ENCODE assay signal across 24 mouse cellular contexts in the genomic region with DNA sequence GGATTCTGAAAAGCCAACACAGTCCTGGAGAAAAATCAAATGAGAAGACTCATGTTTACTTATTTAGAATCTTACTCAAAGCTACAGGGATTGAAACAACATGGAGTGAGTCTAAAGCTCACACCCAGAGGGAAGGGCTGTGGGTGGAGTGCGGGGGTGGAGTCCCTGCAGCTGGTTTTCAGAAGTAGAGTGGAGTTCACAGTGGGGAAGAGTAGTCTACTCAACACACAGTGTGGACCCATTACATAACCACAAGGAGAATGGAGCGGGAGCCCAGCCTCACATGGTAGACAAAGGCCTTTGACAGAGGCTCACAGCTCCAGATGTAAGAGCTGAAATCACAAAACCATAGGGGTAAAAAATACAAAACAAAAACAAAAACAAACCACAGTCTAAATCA.
A peak's percentile ranks its signal among the peaks of the same experiment; 100 is the strongest.
DNase-seq lines count a peak whose midpoint lies in the region; ATAC-seq and TF ChIP-seq lines count a peak whose summit lies in the region.
"Had no signal": no experiment of that assay in that cellular context is flagged by ENCODE, and none has a peak within 500 bp of the region (broad histone marks: within the 10 kb centered on the region; RNA-seq: fewer than 3 reads in every experiment).

No protein-coding gene starts in this region.

- no peaks in the 10 kb centered on the region for H3K27me3 ChIP-seq in liver, adult 2 months (ENCODE audit: control insufficient read depth, insufficient read depth, low read length)
- no peaks in the 10 kb centered on the region for H3K27me3 ChIP-seq in liver, embryonic 11.5 days (replicated peaks; ENCODE audit: control insufficient read depth, insufficient read depth, low read length)
- H3K27me3 ChIP-seq: CH12.LX; embryonic facial prominence, embryonic 12.5 days; forebrain, embryonic 13.5 days; forebrain, embryonic 15.5 days; Patski had no signal

- ATAC-seq in liver, embryonic 11.5 days (replicated peaks; ENCODE audit: low FRiP score), result no peak
- ATAC-seq in frontal cortex, adult (ENCODE audit: low TSS enrichment), result no peak
- ATAC-seq: CD4-positive, CD25-positive, alpha-beta regulatory T cell, adult 4 months; forebrain, embryonic 13.5 days; forebrain, embryonic 15.5 days; Patski had no signal

- 87% methylated on average over 2 of the region's 2 CpGs for WGBS in liver, adult 2 months
- WGBS in liver, embryonic 11.5 days, result 83% methylated on average over 2 of the region's 2 CpGs

- DNase-seq in gastrocnemius, adult 18-20 months (ENCODE audit: low spot score), result peak; percentile 3
- no peak for DNase-seq in gastrocnemius, postnatal 4 days (ENCODE audit: low spot score in 2 of 2)
- DNase-seq in liver, adult 2 months (ENCODE audit: extremely low read depth, low read depth, low spot score), result peak; percentile 33
- no peak for DNase-seq in liver, embryonic 11.5 days (ENCODE audit: low spot score)
- DNase-seq in skeletal muscle tissue, adult 2 months (ENCODE audit: low read depth, low spot score), result peak; percentile 12
- DNase-seq in heart, postnatal 25 days (ENCODE audit: low spot score), result no peak
- DNase-seq: adrenal gland, adult 8-10 months; adrenal gland, postnatal 14 days; adrenal gland, postnatal 36 days; B cell, adult 2 months; cerebellum, adult 11-12 months; cerebellum, adult 2 months; cerebellum, adult 9-10 months; cerebellum, postnatal 10 days; cerebellum, postnatal 25 days had no signal

- no peaks in the 10 kb centered on the region for H3K9me3 ChIP-seq in liver, embryonic 11.5 days (ENCODE audit: control insufficient read depth, low read length)
- H3K9me3 ChIP-seq: embryonic facial prominence, embryonic 10.5 days; embryonic facial prominence, embryonic 12.5 days; forebrain, embryonic 13.5 days; forebrain, embryonic 15.5 days; G1E had no signal

- no peak overlapping the region for H3K9ac ChIP-seq in liver, adult 2 months (ENCODE audit: low read depth, low read length)
- no peak overlapping the region for H3K9ac ChIP-seq in liver, embryonic 11.5 days (ENCODE audit: low read depth, low read length)
- H3K9ac ChIP-seq: embryonic facial prominence, embryonic 12.5 days; forebrain, embryonic 13.5 days; forebrain, embryonic 15.5 days had no signal

- intact Hi-C loops in heart, postnatal 25 days (cut with DNase I), result no loop called here

- peaks cover 4% of the 10 kb centered on the region for H3K4me1 ChIP-seq in liver, adult 2 months (ENCODE audit: control insufficient read depth, insufficient read depth, low read length)
- H3K4me1 ChIP-seq in liver, embryonic 11.5 days (replicated peaks; ENCODE audit: control insufficient read depth, insufficient read depth, low read length), result no peaks in the 10 kb centered on the region
- H3K4me1 ChIP-seq: embryonic facial prominence, embryonic 12.5 days; forebrain, embryonic 13.5 days; forebrain, embryonic 15.5 days had no signal

- H3K4me3 ChIP-seq in liver, adult 2 months (ENCODE audit: insufficient read depth, low read depth, low read length), result no peak overlapping the region
- no peak overlapping the region for H3K4me3 ChIP-seq in liver, embryonic 11.5 days (ENCODE audit: low read depth, low read length)
- H3K4me3 ChIP-seq: embryonic facial prominence, embryonic 10.5 days; embryonic facial prominence, embryonic 12.5 days; forebrain, embryonic 13.5 days; forebrain, embryonic 15.5 days had no signal

- no peaks in the 10 kb centered on the region for H3K36me3 ChIP-seq in liver, adult 2 months (ENCODE audit: control insufficient read depth, insufficient read depth, low read length)
- H3K36me3 ChIP-seq in liver, embryonic 11.5 days (ENCODE audit: control insufficient read depth, insufficient read depth, low read length), result no peaks in the 10 kb centered on the region
- H3K36me3 ChIP-seq: embryonic facial prominence, embryonic 10.5 days; embryonic facial prominence, embryonic 12.5 days; forebrain, embryonic 15.5 days; G1E had no signal

- H3K79me2 ChIP-seq in liver, adult 2 months (ENCODE audit: control insufficient read depth, insufficient read depth, low read length), result no peaks in the 10 kb centered on the region

- no peak for TF ChIP-seq POLR2A in liver, adult 2 months (IDR thresholded peaks at IDR 0.05; ENCODE audit: extremely low read depth, insufficient read depth, low read length)

- no peak overlapping the region for H3K4me2 ChIP-seq in liver, embryonic 11.5 days
- H3K4me2 ChIP-seq: embryonic facial prominence, embryonic 12.5 days; forebrain, embryonic 13.5 days; forebrain, embryonic 15.5 days had no signal

- H3K27ac ChIP-seq in liver, adult 2 months (replicated peaks; ENCODE audit: insufficient read depth, low read depth, low read length), result no peak overlapping the region
- H3K27ac ChIP-seq in liver, embryonic 11.5 days (ENCODE audit: low read depth, low read length), result no peak overlapping the region
- H3K27ac ChIP-seq: embryonic facial prominence, embryonic 10.5 days; embryonic facial prominence, embryonic 12.5 days; forebrain, embryonic 13.5 days; forebrain, embryonic 15.5 days had no signal

- TF ChIP-seq CTCF in liver, adult 2 months (IDR thresholded peaks at IDR 0.05; ENCODE audit: low read depth, low read length), result no peak

Comparison
In these comparisons a context has a peak if more than half of its experiments do, and no peak if none do; other contexts are left out.
1. DNase-seq: peak in gastrocnemius, adult 18-20 months (single experiment), liver, adult 2 months (single experiment) and skeletal muscle tissue, adult 2 months (single experiment); none in gastrocnemius, postnatal 4 days (0 of 2), liver, embryonic 11.5 days (single experiment) and heart, postnatal 25 days (single experiment).